Mouse (Mus musculus): ENCODE results near the gene Cdh5. TPM values are rescaled to one million over a fixed set of nuclear protein-coding genes. Genes with fewer than 3 reads are reported as not detected.

Cdh5 gene
- total RNA-seq, 2 experiments from 2014 or later: 320 to 327 TPM

DNA sequence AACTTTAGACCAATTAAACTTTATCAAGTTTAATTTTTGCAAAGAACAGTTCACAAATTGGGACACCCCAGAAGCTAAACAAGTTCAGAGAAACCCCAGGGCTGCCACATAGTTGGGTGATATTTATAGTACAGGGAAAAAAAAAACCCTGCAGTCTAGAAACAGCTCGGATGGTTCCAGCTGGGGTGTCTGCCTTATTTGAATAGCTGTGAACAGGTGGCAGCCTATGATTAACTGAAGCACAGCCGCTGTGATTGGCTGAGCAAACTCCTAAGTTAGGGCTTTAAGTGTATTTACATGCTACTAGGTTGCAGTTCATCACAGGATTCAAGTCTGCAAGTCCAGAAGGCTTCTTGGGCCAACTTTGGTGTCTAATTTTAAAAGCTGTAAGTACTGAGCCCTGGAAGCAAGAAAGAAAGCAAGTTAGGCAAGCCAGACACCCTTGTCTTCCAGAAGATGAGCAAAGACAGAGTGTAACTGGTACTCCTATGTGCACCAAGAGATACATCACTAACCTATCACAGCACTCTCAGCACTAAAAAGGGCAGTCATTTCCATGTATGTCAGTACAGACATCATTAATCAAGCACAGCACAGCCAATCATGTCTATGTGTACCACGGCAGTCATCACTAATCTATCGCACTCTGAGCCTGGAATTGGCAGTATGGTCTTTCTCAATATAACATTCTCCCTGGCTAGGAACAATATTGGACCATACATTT, 25.9 kb downstream of the Cdh5 start:
- peak; percentile 35 to 36 for DNase-seq
- intact Hi-C loops (cut with DNase I): no loop called here

DNA sequence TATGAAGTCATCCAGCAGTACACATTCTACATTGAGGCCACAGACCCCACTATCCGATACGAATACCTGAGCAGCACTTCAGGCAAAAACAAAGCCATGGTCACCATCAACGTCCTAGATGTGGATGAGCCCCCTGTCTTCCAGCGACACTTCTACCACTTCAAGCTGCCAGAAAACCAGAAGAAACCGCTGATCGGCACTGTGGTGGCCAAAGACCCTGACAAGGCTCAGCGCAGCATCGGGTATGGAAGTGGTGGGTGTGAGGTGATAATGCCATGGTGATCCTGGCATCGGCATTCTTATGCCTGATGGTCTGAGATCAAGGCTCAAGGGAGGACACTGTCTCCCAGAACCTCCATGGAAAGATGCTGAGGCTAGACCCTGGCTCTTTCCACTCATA, 29.5 kb downstream of the Cdh5 start:
- intact Hi-C loops (cut with DNase I): no loop called here
- no peak for DNase-seq

DNA sequence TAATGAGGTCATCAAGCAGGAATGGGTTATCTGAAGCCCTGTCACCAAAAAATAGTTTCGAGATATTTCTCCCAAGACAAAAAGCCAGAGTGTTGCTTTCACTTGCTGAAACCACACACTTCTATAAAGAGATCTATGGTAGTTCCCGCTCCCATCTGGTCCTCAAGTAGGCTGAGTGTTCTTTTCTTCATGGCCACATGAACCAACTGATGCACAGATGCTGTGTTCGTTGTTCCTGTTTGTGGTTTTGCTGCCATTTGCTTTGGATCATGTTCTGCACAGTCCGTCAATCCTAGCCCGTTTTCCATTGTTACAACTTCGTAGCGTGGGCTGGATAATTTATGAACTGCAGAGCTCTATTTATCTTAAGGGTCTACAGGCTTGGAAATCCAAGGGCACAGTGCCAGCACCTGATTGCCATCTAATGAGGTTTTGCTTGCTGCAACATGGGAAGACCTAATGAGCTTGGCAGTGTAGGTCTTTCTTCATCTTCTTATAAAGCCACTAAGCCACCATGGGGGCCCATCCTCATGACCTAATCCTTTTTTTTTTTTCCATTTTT, 30.1 kb downstream of the Cdh5 start:
- intact Hi-C loops (cut with DNase I): no loop called here
- no peak for DNase-seq

DNA sequence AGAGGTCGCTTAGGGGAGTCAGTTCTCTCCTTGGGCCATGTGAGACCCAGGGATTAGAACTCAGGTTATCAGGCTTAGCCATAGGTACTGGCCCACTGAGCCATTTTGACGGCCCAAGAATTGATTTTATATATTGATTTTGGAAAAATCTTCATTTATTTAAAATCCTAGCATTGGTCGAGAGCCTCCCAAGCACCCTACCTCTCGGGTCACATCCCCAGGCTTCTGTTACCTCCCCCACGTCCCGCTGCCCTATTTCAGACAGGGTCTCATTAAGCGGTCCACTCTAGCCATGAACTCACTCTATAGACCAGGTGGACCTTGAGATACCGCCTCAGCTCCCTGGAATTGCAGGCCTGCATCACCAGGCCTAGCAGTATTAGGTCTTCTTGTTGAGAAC, 33.1 kb downstream of the Cdh5 start:
- intact Hi-C loops (cut with DNase I): no loop called here
- DNase-seq: no peak

DNA sequence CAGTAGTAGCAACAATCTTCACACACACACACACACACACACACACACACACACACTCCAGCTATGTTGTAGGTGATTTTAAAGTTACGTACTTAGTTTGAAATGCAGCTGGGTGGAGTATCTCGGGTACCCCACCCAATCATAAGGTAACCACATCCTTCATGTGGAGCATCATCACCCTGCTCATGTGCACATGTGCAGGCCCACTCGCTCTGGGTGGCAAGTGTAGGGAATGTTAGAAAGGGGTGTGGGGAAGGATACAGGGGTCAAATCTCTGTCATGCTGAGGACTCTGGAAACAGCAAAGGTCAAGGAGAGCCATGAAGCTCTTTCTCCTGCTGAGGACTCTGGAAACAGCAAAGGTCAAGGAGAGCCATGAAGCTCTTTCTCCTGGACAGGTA, 34.9 kb downstream of the Cdh5 start:
- DNase-seq: no peak
- intact Hi-C loops (cut with DNase I): no loop called here

DNA sequence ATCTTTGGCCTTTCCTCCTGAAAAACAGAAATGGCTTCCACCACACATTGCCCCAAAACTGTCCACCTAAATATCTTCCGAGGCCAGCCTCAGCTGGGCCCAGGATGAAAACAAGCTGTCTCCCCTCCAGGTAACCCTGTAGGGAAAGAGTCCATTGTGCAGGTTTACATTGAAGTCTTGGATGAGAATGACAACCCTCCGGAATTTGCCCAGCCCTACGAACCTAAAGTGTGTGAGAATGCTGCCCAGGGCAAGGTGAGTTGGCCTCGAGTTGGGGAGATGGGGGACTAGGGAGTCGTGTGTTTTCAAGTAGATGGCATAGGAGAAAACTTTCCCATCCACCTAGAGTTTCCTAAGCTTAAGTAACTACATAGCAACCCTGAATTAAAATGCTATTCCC, 36.2 kb downstream of the Cdh5 start:
- intact Hi-C loops (cut with DNase I): no loop called here

DNA sequence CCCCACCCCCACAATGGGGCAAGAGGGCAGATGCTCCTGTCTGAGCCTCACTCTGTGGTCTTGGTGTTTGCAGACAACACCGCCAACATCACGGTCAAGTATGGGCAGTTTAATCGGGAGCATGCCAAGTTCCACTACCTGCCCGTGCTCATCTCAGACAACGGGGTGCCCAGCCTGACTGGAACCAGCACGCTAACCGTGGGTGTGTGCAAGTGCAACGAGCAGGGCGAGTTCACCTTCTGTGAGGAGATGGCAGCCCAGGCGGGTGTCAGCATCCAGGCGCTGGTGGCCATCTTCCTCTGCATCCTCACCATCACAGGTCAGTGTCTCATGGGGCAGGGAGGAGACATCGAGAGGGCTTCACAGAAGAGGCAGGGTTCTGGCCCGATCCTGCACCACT, 39.2 kb downstream of the Cdh5 start:
- intact Hi-C loops (cut with DNase I): no loop called here
- DNase-seq: no peak

More for the DNA sequence above, 36.2 kb downstream of the Cdh5 start:
- no peak for DNase-seq

DNA sequence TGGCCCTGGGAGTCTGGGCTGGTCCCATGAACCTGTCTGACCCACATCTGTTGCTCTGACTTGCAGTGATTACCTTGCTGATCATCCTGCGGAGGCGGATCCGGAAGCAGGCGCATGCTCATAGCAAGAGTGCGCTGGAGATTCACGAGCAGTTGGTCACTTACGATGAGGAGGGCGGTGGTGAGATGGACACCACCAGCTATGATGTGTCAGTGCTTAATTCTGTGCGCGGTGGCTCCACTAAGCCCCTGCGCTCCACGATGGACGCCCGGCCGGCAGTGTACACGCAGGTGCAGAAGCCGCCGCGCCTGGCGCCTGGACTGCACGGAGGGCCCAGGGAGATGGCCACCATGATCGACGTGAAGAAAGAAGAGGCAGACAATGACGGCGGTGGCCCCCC, 41.0 kb downstream of the Cdh5 start:
- intact Hi-C loops (cut with DNase I): no loop called here
- no peak for DNase-seq

DNA sequence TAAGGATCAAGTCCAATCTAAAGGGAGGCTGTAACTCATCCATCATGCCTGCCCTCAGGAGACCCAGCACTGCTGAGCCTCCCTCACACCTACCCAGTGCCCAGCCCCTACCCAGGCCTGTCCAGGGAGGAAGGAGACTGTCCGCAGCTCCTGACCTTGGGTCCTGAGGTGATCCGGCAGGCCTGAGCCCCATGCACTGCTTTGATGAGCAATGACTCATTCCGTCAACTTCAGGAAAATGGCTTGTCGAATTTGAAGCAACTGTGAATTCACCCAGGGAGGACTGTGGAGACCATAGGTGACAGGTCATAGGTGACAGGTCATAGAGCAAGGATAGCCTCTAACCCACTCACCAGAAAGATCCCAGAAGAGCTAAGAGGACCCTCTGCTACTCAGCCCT, 42.0 kb downstream of the Cdh5 start:
- intact Hi-C loops (cut with DNase I): no loop called here
- DNase-seq: no peak

DNA sequence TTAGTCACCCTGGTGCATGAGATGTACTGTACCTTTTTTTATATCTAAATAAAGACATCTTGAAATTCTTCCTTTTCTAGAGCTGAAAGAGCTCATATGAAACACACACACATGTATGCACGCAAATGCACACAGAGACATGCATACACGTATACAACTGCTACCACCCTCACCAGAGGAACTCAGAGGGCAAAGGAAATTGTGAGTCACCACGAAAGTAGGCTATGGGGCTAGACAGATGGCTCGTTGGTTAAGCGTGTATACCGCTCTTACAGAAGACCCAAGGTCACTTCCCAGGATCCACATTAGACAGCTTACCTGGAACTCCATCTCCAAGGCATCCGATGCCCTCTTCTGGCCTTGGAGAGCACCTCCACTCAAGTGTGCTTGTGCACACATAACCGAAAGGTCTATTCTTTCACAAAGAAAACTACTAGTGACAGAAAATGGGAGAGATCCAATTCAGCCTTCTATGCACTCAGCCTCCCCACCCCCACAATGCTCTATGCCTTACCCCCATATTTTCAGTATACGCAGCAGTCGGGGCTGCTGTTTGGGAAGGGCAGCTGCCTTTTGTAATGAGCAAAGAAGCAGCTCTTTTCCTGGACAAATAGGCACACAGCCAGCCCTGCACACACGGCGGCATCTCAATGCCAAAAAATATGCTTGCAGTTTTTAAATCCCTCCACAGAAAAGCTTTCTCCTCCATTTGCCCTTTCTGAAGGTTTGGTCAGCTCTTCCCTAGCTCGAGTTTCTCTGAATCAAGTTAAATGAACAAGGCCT, 43.2 kb downstream of the Cdh5 start:
- DNase-seq: no peak
- intact Hi-C loops (cut with DNase I): loop anchor here (5.0 kb wide), 1 partner anchor 198 kb away; no protein-coding TSS in a partner anchor

DNA sequence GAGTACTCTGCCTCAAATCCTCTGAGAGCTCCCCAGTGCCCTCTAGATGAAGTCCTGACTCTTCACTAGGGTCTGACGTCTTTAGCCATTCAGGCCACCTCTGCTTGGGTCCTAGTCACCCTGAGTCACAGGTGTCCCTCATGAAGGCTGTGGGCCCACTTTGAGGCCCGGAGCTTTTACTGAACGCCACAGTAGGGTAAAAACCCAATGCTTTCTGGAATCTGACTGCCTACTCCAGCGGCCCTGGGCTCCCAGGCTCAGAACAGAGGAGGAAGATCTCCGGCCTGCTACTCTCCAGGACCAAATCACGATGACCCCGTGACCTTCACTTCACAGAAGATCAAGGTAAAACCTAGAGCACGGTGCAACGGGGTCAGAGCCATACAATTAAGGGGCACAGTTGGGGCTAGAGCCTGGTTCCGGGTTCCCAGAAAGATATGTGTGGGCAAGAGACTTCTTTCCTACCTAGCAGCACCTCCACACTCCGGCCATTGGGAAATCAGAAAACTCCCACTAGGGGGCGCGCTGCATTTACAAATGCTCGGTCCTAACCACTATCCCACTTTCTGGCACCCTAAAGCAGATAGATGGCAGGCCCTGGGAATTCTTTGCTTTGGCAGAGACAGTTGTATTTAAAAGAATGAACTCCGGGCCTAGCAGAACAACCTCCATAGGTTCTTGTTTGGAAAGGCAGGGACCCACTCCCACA, 44.7 kb downstream of the Cdh5 start:
- peak; percentile 88 to 94 for DNase-seq
- intact Hi-C loops (cut with DNase I): loop anchor here (1.0 to 5.0 kb wide), 3 partner anchors 47 to 196 kb away; no protein-coding TSS in a partner anchor

DNA sequence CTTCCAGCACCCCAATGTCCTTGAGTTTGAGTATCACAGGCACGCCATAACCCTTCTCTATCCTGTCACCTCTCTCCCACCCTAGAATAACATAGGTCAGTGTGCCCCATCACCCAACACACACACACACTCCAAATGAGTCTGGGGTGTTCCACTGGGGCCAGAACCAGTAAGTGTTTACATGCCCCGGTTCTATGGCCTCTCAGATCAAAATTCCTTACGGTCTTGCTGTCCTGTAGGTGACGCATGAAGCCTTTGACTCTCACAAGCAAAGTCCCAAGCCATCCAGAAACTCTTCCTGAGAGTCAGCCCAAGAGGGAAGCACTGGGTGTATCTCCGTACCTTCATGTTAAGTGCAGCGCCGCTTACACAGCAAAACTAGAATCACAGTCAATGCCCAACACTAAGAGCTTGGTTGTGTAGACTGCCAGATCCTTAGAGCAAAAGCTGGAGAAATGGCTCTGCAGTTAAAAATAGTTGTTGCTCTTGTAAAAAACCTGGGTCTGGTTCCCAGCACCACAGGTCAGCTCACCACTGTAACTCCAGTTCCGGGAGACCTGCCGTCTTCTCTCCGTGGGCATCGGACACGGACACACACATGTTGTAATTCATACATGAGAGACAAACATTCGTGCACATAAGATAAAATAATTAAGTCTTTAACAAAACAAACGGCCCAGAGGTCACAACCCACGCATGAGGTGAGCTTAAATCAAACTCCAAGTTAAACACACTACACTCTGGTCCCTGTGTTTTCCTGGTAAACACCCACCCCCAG, 45.5 kb downstream of the Cdh5 start:
- DNase-seq: no peak
- intact Hi-C loops (cut with DNase I): loop anchor here (1.0 to 5.0 kb wide), 3 partner anchors 48 to 195 kb away; no protein-coding TSS in a partner anchor

DNA sequence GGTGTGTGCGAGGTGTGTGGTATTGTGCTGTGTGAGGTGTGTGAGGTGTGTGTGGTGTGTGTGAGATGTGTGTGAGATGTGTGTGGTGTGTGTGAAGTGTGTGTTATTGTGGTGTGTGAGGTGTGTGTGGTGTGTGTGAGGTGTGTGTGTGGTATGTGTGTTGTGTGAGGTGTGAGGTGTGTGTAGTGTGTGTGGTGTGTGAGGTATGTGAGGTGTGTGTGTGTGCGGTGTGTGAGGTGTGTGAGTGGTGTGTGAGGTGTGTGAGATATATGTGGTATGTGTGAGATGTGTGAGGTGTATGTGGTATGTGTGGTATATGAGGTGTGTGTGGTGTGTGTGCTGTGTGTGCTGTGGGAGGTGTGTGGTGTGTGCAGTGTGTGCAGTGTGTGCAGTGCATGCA, 46.5 kb downstream of the Cdh5 start:
- intact Hi-C loops (cut with DNase I): loop anchor here (2.0 to 5.0 kb wide), 2 partner anchors 49 to 194 kb away; no protein-coding TSS in a partner anchor

DNA sequence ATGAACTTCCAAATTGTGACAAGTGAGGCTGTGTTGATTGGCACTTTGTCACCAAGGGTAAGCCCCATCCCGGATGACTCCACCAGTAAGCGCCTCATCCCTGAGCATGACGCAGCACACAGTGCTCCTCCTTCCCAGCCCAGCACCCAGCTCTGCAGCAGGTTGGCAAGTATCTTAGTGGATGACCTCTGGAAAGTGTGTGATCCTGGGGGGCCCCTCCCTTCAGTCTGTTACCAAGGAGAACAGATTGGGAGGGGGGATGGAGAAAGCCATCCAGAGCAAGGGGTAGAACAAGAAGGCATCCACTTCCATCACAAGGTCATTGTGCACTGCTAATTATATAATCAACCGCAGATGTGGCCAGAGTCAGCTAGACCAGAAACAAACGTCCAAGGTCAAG, 59.3 kb downstream of the Cdh5 start:
- intact Hi-C loops (cut with DNase I): no loop called here
- no peak for DNase-seq

More for the DNA sequence above, 46.5 kb downstream of the Cdh5 start:
- DNase-seq: no peak

DNA sequence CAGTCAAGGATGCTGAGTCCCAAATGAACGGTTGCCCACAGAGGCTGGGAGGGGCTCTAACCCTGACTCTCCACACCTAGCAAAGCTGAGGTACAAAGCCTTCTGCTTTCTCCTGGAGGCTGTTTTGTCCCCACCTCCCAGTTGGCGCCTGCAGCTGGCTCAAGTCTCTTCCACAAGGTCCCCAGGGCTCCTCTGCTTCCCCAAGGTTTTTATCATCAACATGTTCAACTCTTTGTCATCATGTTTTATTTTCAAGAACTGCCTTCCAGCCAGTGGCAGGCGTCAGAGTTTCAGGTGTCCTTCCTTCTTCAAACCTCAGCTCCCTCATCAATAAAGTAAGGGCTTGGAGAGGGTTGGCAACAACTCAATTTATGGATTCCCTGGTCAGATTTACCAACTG, 68.0 kb downstream of the Cdh5 start:
- intact Hi-C loops (cut with DNase I): no loop called here
- no peak for DNase-seq

DNA sequence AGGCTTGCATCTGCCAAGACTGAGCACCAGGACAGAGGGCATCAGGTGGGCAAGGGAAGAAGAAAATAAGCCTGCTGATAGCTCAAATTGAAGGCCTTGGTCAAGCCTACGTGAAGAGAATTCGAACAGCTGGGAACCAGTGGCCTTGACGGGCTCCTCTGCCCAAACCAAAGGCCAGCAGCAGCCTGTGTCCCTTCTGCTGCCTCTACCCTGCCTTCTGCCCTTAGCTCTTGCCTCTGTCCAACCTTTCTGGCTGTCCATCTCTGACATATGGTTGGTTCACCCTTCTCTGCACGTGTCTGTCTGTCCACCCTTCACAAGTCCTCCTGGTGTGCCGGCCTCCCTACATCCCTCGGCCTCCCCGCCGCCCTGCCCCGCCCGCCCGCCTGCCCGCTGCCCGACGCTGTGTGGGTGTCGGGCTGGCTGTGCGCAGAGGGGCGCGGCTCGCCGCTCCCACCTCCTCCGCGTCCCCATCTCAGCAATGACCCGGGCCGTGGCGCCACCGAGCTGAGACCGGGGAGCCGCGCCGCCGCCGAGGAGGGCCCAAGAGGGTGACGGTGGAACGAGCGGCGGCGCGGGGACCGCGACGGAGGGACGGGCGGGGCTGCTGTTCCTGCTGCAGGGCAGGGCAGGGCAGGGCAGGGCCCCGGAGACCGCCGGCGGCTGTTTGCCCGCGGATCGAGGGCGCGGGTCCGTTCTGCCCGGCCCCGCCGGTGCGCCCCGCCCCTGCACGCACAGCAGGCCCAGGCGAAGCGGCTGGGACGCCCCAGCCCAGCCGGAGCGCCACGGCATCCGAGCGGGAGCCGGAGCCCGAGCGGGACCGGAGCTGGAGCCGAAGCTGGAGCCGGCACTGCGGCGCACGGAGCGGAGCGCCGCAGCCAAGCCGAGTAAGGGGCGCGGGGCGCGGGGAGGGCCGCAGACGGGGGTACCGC, 69.0 kb downstream of the Cdh5 start, which contains the start of gene Bean1:
TSS of gene Bean1 (plus strand) at position 325 of the 932 bp plus-strand sequence.
- intact Hi-C loops (cut with DNase I): no loop called here
- DNase-seq: peak; percentile 52 to 58

DNA sequence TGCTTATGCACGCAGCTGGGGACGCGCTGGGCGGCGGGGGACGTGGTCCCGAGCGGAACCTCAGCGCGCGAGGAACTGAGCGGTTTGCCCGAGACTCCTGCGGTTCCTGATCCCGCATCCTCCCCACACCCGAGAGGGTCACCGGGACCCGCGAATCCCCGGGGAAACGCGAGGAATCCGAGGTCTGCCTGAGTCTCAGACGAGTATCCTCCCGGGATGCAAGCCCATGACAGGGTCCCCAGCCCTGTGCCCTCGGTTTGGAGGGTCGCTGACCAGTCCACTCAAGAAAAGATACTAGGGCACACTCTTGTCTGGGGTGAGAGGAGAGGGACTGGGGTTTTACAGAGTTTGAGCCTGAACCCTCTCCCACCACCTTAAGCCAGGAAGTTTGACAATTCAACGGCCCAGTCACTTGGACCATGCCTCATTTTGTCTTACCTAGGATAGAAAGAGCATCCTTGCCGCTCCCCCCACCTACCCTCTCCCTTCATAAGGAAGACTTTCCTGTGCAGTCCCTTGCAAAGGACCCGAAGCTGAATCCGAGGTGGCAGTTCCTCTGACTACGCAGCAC, 69.7 kb downstream of the Cdh5 start:
- intact Hi-C loops (cut with DNase I): no loop called here
- DNase-seq: peak in 1 of 2 experiments; percentile 16

DNA sequence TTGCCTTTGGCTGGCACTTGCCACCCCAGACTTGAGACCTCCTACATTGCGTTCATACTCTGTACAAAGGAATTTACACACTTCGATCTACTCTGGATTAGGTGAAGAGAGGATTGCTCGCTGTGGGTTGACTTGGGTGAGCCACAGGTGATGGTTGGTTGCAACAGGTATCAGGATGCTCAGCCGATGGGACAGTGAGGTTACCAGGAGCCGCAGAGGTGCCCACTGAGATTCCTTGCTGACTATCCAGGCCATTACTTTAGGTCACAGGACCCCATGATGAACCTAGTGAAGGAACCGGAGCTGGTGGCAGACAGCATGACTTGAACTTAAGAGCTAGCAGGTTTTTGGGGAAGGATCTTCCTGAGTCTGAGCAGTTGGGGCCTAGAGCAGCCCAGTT, 71.0 kb downstream of the Cdh5 start:
- DNase-seq: no peak
- intact Hi-C loops (cut with DNase I): no loop called here
